Mouse (Mus musculus): ENCODE data around the gene Bloc1s3.

The Bloc1s3 gene

GRCm38 (mm10) chr7:19473875-19474443, 34.2 kb downstream of the Bloc1s3 start:
- peak; percentile 89 for DNase-seq

- peak; percentile 80 for DNase-seq
Observed at GRCm38 (mm10) chr7:19472403-19472802, 35.8 kb downstream of the Bloc1s3 start.

GRCm38 (mm10) chr7:19470308-19470707, 37.9 kb downstream of the Bloc1s3 start:
- peak; percentile 41 for DNase-seq

GRCm38 (mm10) chr7:19469404-19469803, 38.8 kb downstream of the Bloc1s3 start:
- peak; percentile 27 for DNase-seq

DNA sequence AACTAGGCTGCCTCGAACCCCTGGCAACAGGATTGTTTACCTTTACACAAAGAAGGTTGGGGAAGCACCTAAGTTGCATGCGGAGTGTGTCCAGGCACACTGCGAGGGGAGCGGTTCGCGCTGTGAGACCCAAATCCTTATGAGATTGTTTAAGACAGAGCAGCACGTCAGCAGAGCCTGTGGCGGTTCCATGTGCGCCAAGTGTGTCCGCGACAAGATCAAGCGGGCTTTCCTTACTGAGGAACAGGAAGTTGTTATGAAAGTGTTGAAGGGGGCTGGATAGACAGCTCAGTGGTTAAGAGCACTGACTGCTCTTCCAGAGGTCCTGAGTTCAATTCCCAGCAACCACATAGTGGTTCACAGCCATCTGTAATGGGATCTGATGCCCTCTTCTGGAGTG, 39.9 kb downstream of the Bloc1s3 start:
- DNase-seq = peak; percentile 31

- peak; percentile 48 for DNase-seq
Observed at GRCm38 (mm10) chr7:19467638-19468037, 40.5 kb downstream of the Bloc1s3 start.

- DNase-seq = peak; percentile 55
Observed at GRCm38 (mm10) chr7:19466602-19467145, 41.5 kb downstream of the Bloc1s3 start.

GRCm38 (mm10) chr7:19464367-19465307, 43.5 kb downstream of the Bloc1s3 start:
- DNase-seq = peak; percentile 70

DNA sequence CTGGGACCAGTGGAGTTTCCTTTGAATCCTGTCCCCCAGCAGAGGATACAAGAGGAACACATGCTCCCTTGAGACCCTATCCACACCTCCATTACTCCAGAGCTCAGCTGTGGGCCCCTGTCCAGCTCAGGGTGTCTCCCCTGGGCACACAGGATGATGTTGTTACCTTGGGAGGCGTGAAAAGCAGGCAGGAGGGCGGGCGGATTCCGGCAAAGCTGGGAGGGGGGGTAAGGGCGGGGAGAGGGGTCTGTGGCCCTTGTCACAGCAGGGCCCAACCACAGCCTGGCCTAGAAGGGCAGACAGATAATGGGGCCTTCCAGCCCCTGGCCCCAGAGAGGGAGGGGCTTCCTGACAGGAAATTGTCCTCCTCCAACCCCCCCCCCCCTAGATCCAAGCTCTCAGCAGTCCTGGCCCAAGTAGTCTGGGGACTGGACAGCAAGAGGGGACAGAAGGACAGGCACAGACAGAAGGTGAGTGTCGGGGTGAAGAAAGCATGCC, 45.2 kb downstream of the Bloc1s3 start, which contains the start of gene Exoc3l2:
Gene Exoc3l2, plus strand, starts transcription at position 448 of the 498 bp plus-strand sequence.
- peak; percentile 57 for DNase-seq

DNA sequence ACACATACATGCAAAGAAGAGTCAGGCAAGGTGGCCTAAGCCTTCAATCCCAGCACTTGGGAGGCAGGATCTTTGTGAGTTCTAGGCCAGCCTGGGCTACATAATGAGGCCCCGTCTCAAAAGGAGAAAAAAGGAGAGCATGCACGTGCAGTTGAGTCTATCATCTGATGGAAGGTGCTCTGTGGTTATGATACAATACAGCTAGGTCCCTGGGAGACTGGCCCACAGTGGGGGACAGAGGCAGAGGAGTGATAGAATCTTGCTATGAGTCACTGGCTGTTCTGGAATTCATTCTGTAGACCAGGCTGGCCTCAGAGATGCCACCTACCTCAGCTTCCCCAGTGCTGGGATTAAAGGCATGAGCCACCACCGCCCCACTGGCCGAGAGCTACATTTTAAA, 45.7 kb downstream of the Bloc1s3 start:
- DNase-seq = no peak

DNA sequence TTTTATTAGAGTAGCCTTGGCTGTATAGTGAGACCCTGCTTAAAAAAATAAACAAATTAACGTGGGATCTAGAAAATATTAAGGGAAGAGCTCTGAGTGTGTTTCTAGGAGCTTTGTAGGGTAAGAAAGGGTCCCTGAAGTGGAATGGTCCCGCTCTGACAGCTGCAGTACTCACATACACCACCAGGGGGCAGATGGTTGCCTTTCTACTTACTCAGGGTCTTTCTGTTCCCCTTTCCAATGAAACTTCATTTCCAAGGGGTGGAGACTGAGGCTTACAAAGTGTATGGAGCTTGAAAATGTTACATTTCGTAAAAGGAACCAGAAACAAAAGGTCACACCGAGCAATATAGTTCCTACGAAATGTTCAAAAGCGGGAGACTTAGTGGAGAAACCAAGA, 46.7 kb downstream of the Bloc1s3 start:
- DNase-seq = peak; percentile 91

DNA sequence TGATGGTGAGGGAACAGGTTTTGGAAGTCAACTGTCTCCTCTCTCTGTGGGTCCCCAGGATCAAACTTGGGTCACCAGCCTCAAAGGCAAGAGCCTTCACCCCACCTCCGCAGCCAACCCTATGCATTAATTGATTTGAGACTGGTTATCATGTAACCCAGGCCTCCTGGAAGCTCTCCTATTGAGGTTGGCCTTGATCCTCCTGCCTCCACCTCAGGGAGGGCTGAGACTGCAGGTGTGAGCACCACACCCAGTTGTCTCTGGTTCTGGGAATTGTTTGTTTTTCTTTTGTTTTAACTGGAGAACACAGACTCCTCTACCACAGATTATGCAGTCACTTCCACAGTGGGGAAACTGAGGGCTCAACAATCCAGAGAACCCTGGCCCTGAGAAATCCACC, 47.7 kb downstream of the Bloc1s3 start:
- DNase-seq = no peak

GRCm38 (mm10) chr7:19459144-19459870, 48.9 kb downstream of the Bloc1s3 start:
- no peak for DNase-seq

GRCm38 (mm10) chr7:19458591-19459111, 49.5 kb downstream of the Bloc1s3 start, which contains the start of gene Mark4:
Mark4 (minus strand) TSS chr7:19458821.
- peak; percentile 90 for DNase-seq

- peak; percentile 88 for DNase-seq
Observed at GRCm38 (mm10) chr7:19458072-19458486, 50.1 kb downstream of the Bloc1s3 start.

GRCm38 (mm10) chr7:19457414-19458071, 50.6 kb downstream of the Bloc1s3 start:
- DNase-seq = no peak

GRCm38 (mm10) chr7:19456628-19457027, 51.5 kb downstream of the Bloc1s3 start:
- DNase-seq = no peak

- DNase-seq = peak; percentile 29
Observed at GRCm38 (mm10) chr7:19455819-19456495, 52.2 kb downstream of the Bloc1s3 start.

- DNase-seq = no peak
Observed at GRCm38 (mm10) chr7:19455186-19455585, 53.0 kb downstream of the Bloc1s3 start.
